Mouse (Mus musculus): ENCODE data around the gene Sox6. TPM values are rescaled to one million over a fixed set of nuclear protein-coding genes. Genes with fewer than 3 reads are reported as not detected.
A peak's percentile ranks its signal among the peaks of the same experiment; 100 is the strongest.

Sox6 gene
- polyA plus RNA-seq, 1 experiment from 2014 or later: 20.9 TPM

DNA sequence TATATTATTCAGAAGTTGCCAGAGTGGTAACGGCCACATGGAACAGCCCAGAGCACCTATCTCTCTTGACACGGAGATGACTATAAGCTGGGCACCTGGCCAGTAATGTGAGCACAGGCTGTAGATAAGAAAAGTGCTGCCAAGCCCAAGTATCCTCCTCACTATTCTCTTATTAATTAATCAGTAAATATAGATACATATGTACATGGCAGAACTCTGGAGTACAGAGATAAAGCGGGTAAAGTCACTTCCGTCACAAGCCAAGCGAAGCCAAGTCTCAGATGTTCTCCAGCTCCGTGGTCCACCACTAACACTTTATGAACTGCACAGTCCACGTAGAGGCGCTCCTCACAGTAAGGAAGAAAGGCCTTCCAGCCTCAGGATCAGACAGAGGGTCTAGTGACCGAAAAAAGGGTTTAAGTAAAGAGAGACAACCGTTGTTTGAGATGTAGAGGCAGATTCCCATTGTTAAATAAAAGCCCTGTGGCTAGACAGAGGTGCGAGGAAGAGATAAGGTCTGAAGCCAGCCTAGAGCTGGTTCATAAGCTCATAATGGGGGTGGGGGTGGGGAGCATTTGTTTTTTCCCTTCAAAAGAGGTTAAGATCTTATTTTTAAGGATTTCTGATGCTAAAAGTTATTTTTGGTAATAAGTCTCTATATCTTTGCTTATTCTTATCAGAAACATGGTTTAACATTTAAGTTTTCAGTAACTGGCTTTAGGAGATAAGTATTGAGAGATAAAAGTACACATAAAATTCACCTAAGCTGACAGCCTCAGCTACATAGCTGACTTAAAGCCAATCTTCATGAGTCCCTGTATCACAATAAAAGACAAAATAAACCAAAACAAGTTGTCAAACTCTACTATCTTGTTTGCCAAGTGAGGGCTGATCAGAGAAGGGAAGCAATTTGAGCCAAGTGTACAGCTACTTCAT lies 207.4 kb downstream of the Sox6 start:
- no peak overlapping the region for H3K9ac ChIP-seq (ENCODE audit: low read length)
- no peak overlapping the region for H3K4me3 ChIP-seq (ENCODE audit: low read length)
- no peak for ATAC-seq (ENCODE audit: low read depth)
- H3K4me1 ChIP-seq (replicated peaks; ENCODE audit: control insufficient read depth, insufficient read depth, low read length): peaks cover 15% of the 10 kb centered on the region
- H3K27ac ChIP-seq (ENCODE audit: low read length): no peak overlapping the region
- H3K36me3 ChIP-seq (ENCODE audit: control insufficient read depth, insufficient read depth, low read length): no peaks in the 10 kb centered on the region
- H3K27me3 ChIP-seq (ENCODE audit: control insufficient read depth, insufficient read depth, low read depth, low read length): no peaks in the 10 kb centered on the region
- WGBS: 46% methylated on average over 11 of the region's 11 CpGs
- no peak overlapping the region for H3K4me2 ChIP-seq (ENCODE audit: low read depth, low read length)
- no peaks in the 10 kb centered on the region for H3K9me3 ChIP-seq (ENCODE audit: control insufficient read depth, low read length)

- H3K27me3 ChIP-seq (ENCODE audit: control insufficient read depth, insufficient read depth, low read depth, low read length): no peaks in the 10 kb centered on the region
- WGBS: 55% methylated on average over 10 of the region's 10 CpGs
- H3K36me3 ChIP-seq (ENCODE audit: control insufficient read depth, insufficient read depth, low read length): no peaks in the 10 kb centered on the region
- peak overlapping the region; percentile 9; the same call in 1 of the 2 replicates for H3K27ac ChIP-seq (ENCODE audit: low read length)
- no peaks in the 10 kb centered on the region for H3K9me3 ChIP-seq (ENCODE audit: control insufficient read depth, low read length)
- 0 out of 2 replicates have a peak overlapping the region, but pooled peaks have one; percentile 26 for H3K9ac ChIP-seq (ENCODE audit: low read length)
- ATAC-seq (ENCODE audit: low read depth): peak; percentile 36; the same call in 1 of the 2 replicates
- H3K4me3 ChIP-seq (ENCODE audit: low read length): 0 out of 2 replicates have a peak overlapping the region, but pooled peaks have one; percentile 2
- peaks cover 22% of the 10 kb centered on the region for H3K4me1 ChIP-seq (replicated peaks; ENCODE audit: control insufficient read depth, insufficient read depth, low read length)
- peak overlapping the region; percentile 30; the same call in 1 of the 2 replicates for H3K4me2 ChIP-seq (ENCODE audit: low read depth, low read length)
Measured at GRCm38 (mm10) chr7:115830366-115830765, 208.2 kb downstream of the Sox6 start.

DNA sequence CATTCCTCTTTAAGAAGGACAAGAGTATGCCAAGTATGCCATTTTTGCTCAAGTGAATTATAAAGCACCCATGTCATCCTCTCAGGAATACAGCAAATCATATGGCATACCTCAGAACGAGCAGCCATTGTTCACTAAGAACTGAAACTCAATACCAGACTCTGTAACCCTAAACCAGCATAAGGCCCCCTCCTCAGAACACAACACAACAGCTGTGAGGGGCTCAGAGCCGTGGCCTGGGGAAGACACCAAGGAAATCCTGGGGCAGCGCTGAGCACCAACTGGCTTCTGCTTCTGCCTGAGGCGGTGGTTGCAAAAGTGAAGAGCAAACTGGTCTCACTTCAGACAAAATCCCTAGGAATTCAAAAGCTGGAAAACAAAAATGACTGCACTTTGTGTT lies 208.8 kb downstream of the Sox6 start:
- H3K4me3 ChIP-seq (ENCODE audit: low read length): no peak overlapping the region
- H3K36me3 ChIP-seq (ENCODE audit: control insufficient read depth, insufficient read depth, low read length): no peaks in the 10 kb centered on the region
- 44% methylated on average over 4 of the region's 4 CpGs for WGBS
- no peak overlapping the region for H3K27ac ChIP-seq (ENCODE audit: low read length)
- ATAC-seq (ENCODE audit: low read depth): no peak
- no peaks in the 10 kb centered on the region for H3K27me3 ChIP-seq (ENCODE audit: control insufficient read depth, insufficient read depth, low read depth, low read length)
- no peak overlapping the region for H3K4me2 ChIP-seq (ENCODE audit: low read depth, low read length)
- H3K9me3 ChIP-seq (ENCODE audit: control insufficient read depth, low read length): no peaks in the 10 kb centered on the region
- H3K9ac ChIP-seq (ENCODE audit: low read length): no peak overlapping the region
- H3K4me1 ChIP-seq (replicated peaks; ENCODE audit: control insufficient read depth, insufficient read depth, low read length): peaks cover 28% of the 10 kb centered on the region

DNA sequence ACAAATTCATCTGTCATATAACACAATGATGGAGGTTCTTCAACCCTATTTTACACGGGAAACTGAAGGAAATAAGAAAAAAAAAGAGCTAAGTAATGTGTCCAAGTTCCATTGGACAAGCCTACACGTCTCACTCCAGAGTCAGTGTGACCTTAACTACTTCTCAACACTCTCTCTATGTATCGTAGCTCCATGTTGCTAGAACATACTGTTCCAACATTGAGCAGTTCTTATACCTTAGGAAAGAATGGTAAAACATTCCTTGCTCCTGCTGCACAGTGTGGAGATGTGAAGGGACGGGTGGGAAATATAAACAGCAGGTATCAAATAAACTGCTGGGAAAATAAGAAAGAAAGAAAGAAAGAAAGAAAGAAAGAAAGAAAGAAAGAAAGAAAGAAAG lies 209.3 kb downstream of the Sox6 start:
- no peak for ATAC-seq (ENCODE audit: low read depth)
- no peak overlapping the region for H3K9ac ChIP-seq (ENCODE audit: low read length)
- no peak overlapping the region for H3K4me2 ChIP-seq (ENCODE audit: low read depth, low read length)
- H3K36me3 ChIP-seq (ENCODE audit: control insufficient read depth, insufficient read depth, low read length): no peaks in the 10 kb centered on the region
- H3K27ac ChIP-seq (ENCODE audit: low read length): no peak overlapping the region
- H3K4me3 ChIP-seq (ENCODE audit: low read length): no peak overlapping the region
- no peaks in the 10 kb centered on the region for H3K9me3 ChIP-seq (ENCODE audit: control insufficient read depth, low read length)
- 68% methylated on average over 4 of the region's 4 CpGs for WGBS
- H3K27me3 ChIP-seq (ENCODE audit: control insufficient read depth, insufficient read depth, low read depth, low read length): no peaks in the 10 kb centered on the region
- H3K4me1 ChIP-seq (replicated peaks; ENCODE audit: control insufficient read depth, insufficient read depth, low read length): peaks cover 33% of the 10 kb centered on the region

GRCm38 (mm10) chr7:115825295-115825694 lies 213.3 kb downstream of the Sox6 start:
- no peak overlapping the region for H3K4me2 ChIP-seq (ENCODE audit: low read depth, low read length)
- H3K9ac ChIP-seq (ENCODE audit: low read length): no peak overlapping the region
- peaks cover 26% of the 10 kb centered on the region for H3K4me1 ChIP-seq (replicated peaks; ENCODE audit: control insufficient read depth, insufficient read depth, low read length)
- no peaks in the 10 kb centered on the region for H3K9me3 ChIP-seq (ENCODE audit: control insufficient read depth, low read length)
- H3K27me3 ChIP-seq (ENCODE audit: control insufficient read depth, insufficient read depth, low read depth, low read length): no peaks in the 10 kb centered on the region
- H3K27ac ChIP-seq (ENCODE audit: low read length): peak overlapping the region; percentile 55
- no peak for ATAC-seq (ENCODE audit: low read depth)
- H3K4me3 ChIP-seq (ENCODE audit: low read length): no peak overlapping the region
- H3K36me3 ChIP-seq (ENCODE audit: control insufficient read depth, insufficient read depth, low read length): no peaks in the 10 kb centered on the region
- WGBS: 52% methylated on average over 3 of the region's 3 CpGs

DNA sequence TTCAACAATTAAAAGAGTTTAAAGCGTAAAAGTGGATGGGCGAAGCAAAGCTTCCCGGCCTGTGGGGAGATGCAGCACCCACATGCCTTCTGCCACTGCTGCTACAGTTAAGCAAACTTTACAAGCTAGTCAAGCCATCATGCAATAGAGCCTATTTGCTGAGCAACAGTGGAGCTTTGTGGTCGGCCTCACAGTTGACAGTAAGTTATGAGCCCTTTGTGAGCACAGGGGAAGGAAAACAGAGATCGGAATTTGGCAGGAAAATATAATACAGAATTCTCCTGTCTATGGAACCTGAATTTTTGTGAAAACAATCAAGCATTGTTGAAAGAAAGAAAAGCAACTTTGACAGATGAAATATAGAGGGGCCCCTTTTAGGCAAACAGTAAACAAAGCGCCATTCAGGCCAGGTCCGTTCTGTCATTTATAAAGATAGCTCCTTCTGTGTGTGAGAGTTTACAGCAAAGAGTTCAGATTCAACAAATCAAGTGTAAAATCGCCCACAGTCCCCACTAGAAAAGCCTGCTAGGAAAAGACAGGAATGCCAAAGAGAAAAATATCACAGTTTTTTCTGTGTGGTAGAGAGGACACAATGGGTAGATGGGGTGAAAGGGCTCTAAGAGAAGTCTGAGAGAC lies 213.9 kb downstream of the Sox6 start:
- WGBS: 31% methylated on average over 8 of the region's 8 CpGs
- no peak overlapping the region for H3K9ac ChIP-seq (ENCODE audit: low read length)

DNA sequence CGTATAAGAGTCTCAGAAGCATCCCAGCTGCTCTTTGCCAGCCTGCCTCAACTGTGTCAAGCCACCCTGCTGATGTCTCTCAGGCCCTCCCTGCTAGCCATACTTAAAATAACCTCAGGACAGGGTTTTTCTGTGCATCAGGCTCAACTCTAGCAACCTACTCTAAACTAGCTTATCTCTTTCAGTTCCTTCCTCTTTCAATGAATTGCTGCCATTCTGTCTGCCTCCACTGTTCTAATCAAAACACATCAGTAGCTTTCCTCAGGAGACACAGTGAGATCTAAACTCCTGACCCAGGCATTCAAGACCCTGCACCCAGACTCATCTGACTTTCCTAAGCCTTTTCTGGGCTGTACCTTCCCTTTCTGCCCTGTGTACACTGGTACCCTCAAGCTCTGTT lies 219.5 kb downstream of the Sox6 start:
- H3K4me1 ChIP-seq (replicated peaks; ENCODE audit: control insufficient read depth, insufficient read depth, low read length): peaks cover under 1% of the 10 kb centered on the region; the same call in 1 of the 2 replicates
- H3K27me3 ChIP-seq (ENCODE audit: control insufficient read depth, insufficient read depth, low read depth, low read length): no peaks in the 10 kb centered on the region
- H3K4me2 ChIP-seq (ENCODE audit: low read depth, low read length): no peak overlapping the region
- no peaks in the 10 kb centered on the region for H3K36me3 ChIP-seq (ENCODE audit: control insufficient read depth, insufficient read depth, low read length)
- no peak overlapping the region for H3K4me3 ChIP-seq (ENCODE audit: low read length)
- no peak overlapping the region for H3K9ac ChIP-seq (ENCODE audit: low read length)
- 33% methylated on average over 1 of the region's 1 CpGs for WGBS
- H3K9me3 ChIP-seq (ENCODE audit: control insufficient read depth, low read length): no peaks in the 10 kb centered on the region
- ATAC-seq (ENCODE audit: low read depth): no peak
- no peak overlapping the region for H3K27ac ChIP-seq (ENCODE audit: low read length)

More for the DNA sequence above, 213.9 kb downstream of the Sox6 start:
- no peak overlapping the region for H3K4me3 ChIP-seq (ENCODE audit: low read length)
- peak overlapping the region; percentile 3; the same call in 1 of the 2 replicates for H3K4me2 ChIP-seq (ENCODE audit: low read depth, low read length)
- H3K36me3 ChIP-seq (ENCODE audit: control insufficient read depth, insufficient read depth, low read length): no peaks in the 10 kb centered on the region
- no peaks in the 10 kb centered on the region for H3K9me3 ChIP-seq (ENCODE audit: control insufficient read depth, low read length)
- H3K27me3 ChIP-seq (ENCODE audit: control insufficient read depth, insufficient read depth, low read depth, low read length): no peaks in the 10 kb centered on the region
- peak overlapping the region; percentile 55 for H3K27ac ChIP-seq (ENCODE audit: low read length)
- peak; percentile 60; the same call in 1 of the 2 replicates for ATAC-seq (ENCODE audit: low read depth)
- peaks cover 23% of the 10 kb centered on the region for H3K4me1 ChIP-seq (replicated peaks; ENCODE audit: control insufficient read depth, insufficient read depth, low read length)

DNA sequence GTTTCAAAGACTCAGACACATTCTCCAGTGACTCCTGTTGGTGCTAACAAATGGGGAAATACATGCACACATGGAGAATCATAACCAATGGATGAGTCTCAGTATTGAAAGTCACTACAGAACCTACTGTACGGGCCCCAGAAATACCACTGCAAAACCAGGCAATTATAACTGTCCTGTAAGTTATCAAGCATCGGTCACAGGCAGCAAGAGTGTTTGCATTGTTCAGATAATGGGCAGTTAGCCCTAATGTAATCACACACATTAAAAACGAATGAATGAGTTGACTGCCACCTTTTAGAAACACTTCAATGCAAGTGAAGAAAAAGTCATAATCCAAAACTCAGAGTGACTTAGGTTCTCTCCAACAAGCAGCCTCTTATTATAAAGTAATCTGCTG lies 235.3 kb downstream of the Sox6 start:
- no peak overlapping the region for H3K27ac ChIP-seq (ENCODE audit: low read length)
- H3K4me2 ChIP-seq (ENCODE audit: low read depth, low read length): no peak overlapping the region
- no peak overlapping the region for H3K9ac ChIP-seq (ENCODE audit: low read length)
- WGBS: 37% methylated on average over 3 of the region's 3 CpGs
- no peaks in the 10 kb centered on the region for H3K9me3 ChIP-seq (ENCODE audit: control insufficient read depth, low read length)
- H3K4me1 ChIP-seq (replicated peaks; ENCODE audit: control insufficient read depth, insufficient read depth, low read length): 0 out of 2 replicates have a peak, but pooled peaks cover 2% of the 10 kb centered on the region
- no peaks in the 10 kb centered on the region for H3K36me3 ChIP-seq (ENCODE audit: control insufficient read depth, insufficient read depth, low read length)
- no peaks in the 10 kb centered on the region for H3K27me3 ChIP-seq (ENCODE audit: control insufficient read depth, insufficient read depth, low read depth, low read length)
- ATAC-seq (ENCODE audit: low read depth): no peak
- no peak overlapping the region for H3K4me3 ChIP-seq (ENCODE audit: low read length)
